Mouse (Mus musculus) adrenal gland, adult (tissue): Measurements from ENCODE around the gene Pgghg.

Experiments
- DNase-seq, 2 experiments: peaks; one replicate each; pipeline ENCODE4 v3.0.0; 2022 to 2023; ENCODE audit warnings: low spot score in 1 of 2; ENCODE audit not compliant: inconsistent age in 2 of 2

The Pgghg gene

GRCm38 (mm10) chr7:140941222-140942051, at the start of gene Pgghg:
Gene Pgghg (plus strand): TSS chr7:140941391.
- DNase-seq = peak; percentile 92 to 98

- no peak for DNase-seq
Observed at GRCm38 (mm10) chr7:140894031-140894430, 47.2 kb upstream of the Pgghg start.

- DNase-seq = no peak
Observed at GRCm38 (mm10) chr7:140894611-140895010, 46.6 kb upstream of the Pgghg start.

- DNase-seq = no peak
Observed at GRCm38 (mm10) chr7:140897863-140898262, 43.3 kb upstream of the Pgghg start.

- DNase-seq = peak in 1 of 2 experiments; percentile 72
Observed at GRCm38 (mm10) chr7:140899121-140899520, 42.1 kb upstream of the Pgghg start.

GRCm38 (mm10) chr7:140900220-140900619, 41.0 kb upstream of the Pgghg start, which contains the start of gene Cox8b:
Gene Cox8b (minus strand): TSS chr7:140900446.
- DNase-seq = peak in 1 of 2 experiments; percentile 51

- DNase-seq = peak in 1 of 2 experiments; percentile 63
Observed at GRCm38 (mm10) chr7:140902036-140902875, 38.9 kb upstream of the Pgghg start.

- peak; percentile 76 to 93 for DNase-seq
Observed at GRCm38 (mm10) chr7:140903212-140903611, 38.0 kb upstream of the Pgghg start.

GRCm38 (mm10) chr7:140905642-140906081, 35.5 kb upstream of the Pgghg start:
- DNase-seq = peak in 1 of 2 experiments; percentile 63

GRCm38 (mm10) chr7:140907131-140907530, 34.1 kb upstream of the Pgghg start:
- DNase-seq = peak; percentile 82 to 88

GRCm38 (mm10) chr7:140907697-140908096, 33.5 kb upstream of the Pgghg start:
- peak; percentile 34 to 68 for DNase-seq

- DNase-seq = peak in 1 of 2 experiments; percentile 69
Observed at GRCm38 (mm10) chr7:140908181-140908580, 33.0 kb upstream of the Pgghg start.

GRCm38 (mm10) chr7:140908634-140909107, 32.5 kb upstream of the Pgghg start:
- DNase-seq = peak; percentile 90 to 96

GRCm38 (mm10) chr7:140912293-140912692, 28.9 kb upstream of the Pgghg start:
- no peak for DNase-seq

- no peak for DNase-seq
Observed at GRCm38 (mm10) chr7:140912846-140913482, 28.2 kb upstream of the Pgghg start.

GRCm38 (mm10) chr7:140914031-140914690, 27.0 kb upstream of the Pgghg start:
- no peak for DNase-seq

GRCm38 (mm10) chr7:140919911-140920310, 21.3 kb upstream of the Pgghg start:
- no peak for DNase-seq

GRCm38 (mm10) chr7:140920418-140921029, 20.7 kb upstream of the Pgghg start, which contains the start of gene Nlrp6:
Gene Nlrp6 (plus strand): TSS chr7:140920902.
- no peak for DNase-seq

GRCm38 (mm10) chr7:140921225-140921975, 19.8 kb upstream of the Pgghg start:
- no peak for DNase-seq
